Mouse (Mus musculus) midbrain, embryonic 16.5 days (tissue): ENCODE measurements around the gene Ubqln1. TPM values are rescaled to one million over a fixed set of nuclear protein-coding genes. Genes with fewer than 3 reads are reported as not detected.
"Not testable (repeated sequence)": the region's sequence is repeated elsewhere in the genome, so short reads cannot be mapped to it uniquely, and the experiment has no call there.

Source experiments
- ATAC-seq: fragments of 200-750 bp; cut with Nextera tagmentation; 2 replicates; pipeline ENCODE4 v1.8.0; 2017; ENCODE audit warnings: moderate TSS enrichment
- H3K27ac ChIP-seq: fragments of 300-500 bp; sonication (generic); 2 replicates; pipeline ENCODE4 v1.5.1; 2014; ENCODE audit warnings: mild to moderate bottlenecking, low read length, mixed read lengths
- H3K27me3 ChIP-seq: fragments of 300-500 bp; sonication (generic); 2 replicates; pipeline ENCODE4 v1.6.1; 2014; ENCODE audit warnings: low read depth, low read length, mixed read lengths; ENCODE audit not compliant: control insufficient read depth, insufficient read depth
- H3K36me3 ChIP-seq: fragments of 300-500 bp; sonication (generic); 2 replicates; pipeline ENCODE4 v1.6.1; 2014; ENCODE audit warnings: mild to moderate bottlenecking, low read length, moderate library complexity, mixed read lengths; ENCODE audit not compliant: control insufficient read depth, insufficient read depth
- H3K4me1 ChIP-seq: fragments of 300-500 bp; sonication (generic); 2 replicates; pipeline ENCODE4 v1.6.1; 2014; ENCODE audit warnings: mild to moderate bottlenecking, low read length, mixed read lengths; ENCODE audit not compliant: control insufficient read depth, insufficient read depth
- H3K4me2 ChIP-seq: fragments of 300-500 bp; sonication (generic); 2 replicates; pipeline ENCODE4 v1.6.1; 2014; ENCODE audit warnings: mild to moderate bottlenecking, low read length, mixed read lengths
- H3K4me3 ChIP-seq: fragments of 300-500 bp; sonication (generic); 2 replicates; pipeline ENCODE4 v1.5.1; 2014; ENCODE audit warnings: low read depth, mild to moderate bottlenecking, low read length, moderate library complexity, mixed read lengths
- H3K9ac ChIP-seq: fragments of 300-500 bp; sonication (generic); 2 replicates; pipeline ENCODE4 v1.6.1; 2014; ENCODE audit warnings: low read depth, low read length, mixed read lengths
- H3K9me3 ChIP-seq: fragments of 300-500 bp; sonication (generic); replicated peaks from 2 replicates; pipeline ENCODE4 v1.6.1; 2014; ENCODE audit warnings: mild to moderate bottlenecking, low read length, mixed read lengths; ENCODE audit not compliant: control insufficient read depth, poor library complexity, severe bottlenecking
- WGBS: fragments of 180-500 bp; shearing (Covaris S2); extraction: QIAGEN DNeasy Blood & Tissue Kit; methylation state at CpG from one replicate; pipeline ENCODE4 v1.1.7; 2014; 5-methylcytosine and 5-hydroxymethylcytosine counted together
- polyA plus RNA-seq: library from polyadenylated mRNA; unstranded; fragments of >200 nt; fragmentation: Nextera tagmentation; extraction: Ambion mirVana; gene quantifications from 2 replicates; pipeline ENCODE4 v1.2.1, GENCODE M21; 2015

The Ubqln1 gene
- polyA plus RNA-seq, 1 experiment from 2014 or later: 132 TPM

- Histone ChIP-seq H3K27ac (no peak overlapping the region), H3K4me2 (no peak overlapping the region), H3K36me3 (peaks cover 9% of the 10 kb centered on the region), H3K4me3 (no peak overlapping the region), H3K4me1 (peaks cover 13% of the 10 kb centered on the region), H3K9ac (no peak overlapping the region), H3K27me3 (no peaks in the 10 kb centered on the region), H3K9me3 (no peaks in the 10 kb centered on the region)
- ATAC-seq: no peak
- 91% methylated on average over 2 of the region's 2 CpGs for WGBS
Observed at GRCm38 (mm10) chr13:58156031-58156430, 59.4 kb downstream of the Ubqln1 start.

GRCm38 (mm10) chr13:58150442-58150841 lies 65.0 kb downstream of the Ubqln1 start:
- no peak for ATAC-seq
- H3K4me2 ChIP-seq: no peak overlapping the region
- 82% methylated on average over 11 of the region's 11 CpGs for WGBS

GRCm38 (mm10) chr13:58149629-58150028 lies 65.8 kb downstream of the Ubqln1 start:
- Histone ChIP-seq H3K27me3 (no peaks in the 10 kb centered on the region), H3K27ac (no peak overlapping the region), H3K4me2 (no peak overlapping the region), H3K4me3 (no peak overlapping the region), H3K9ac (no peak overlapping the region), H3K4me1 (peaks cover 2% of the 10 kb centered on the region; the same call in 1 of the 2 replicates), H3K36me3 (no peaks in the 10 kb centered on the region), H3K9me3 (no peaks in the 10 kb centered on the region)
- no peak for ATAC-seq
- WGBS: 90% methylated on average over 3 of the region's 3 CpGs

More at GRCm38 (mm10) chr13:58150442-58150841, 65.0 kb downstream of the Ubqln1 start:
- Histone ChIP-seq H3K27me3 (no peaks in the 10 kb centered on the region), H3K4me3 (no peak overlapping the region), H3K36me3 (no peaks in the 10 kb centered on the region), H3K9ac (no peak overlapping the region), H3K27ac (no peak overlapping the region), H3K4me1 (peaks cover 2% of the 10 kb centered on the region; the same call in 1 of the 2 replicates), H3K9me3 (no peaks in the 10 kb centered on the region)

GRCm38 (mm10) chr13:58149033-58149558 lies 66.4 kb downstream of the Ubqln1 start:
- WGBS: 40% methylated on average over 5 of the region's 5 CpGs
- Histone ChIP-seq H3K4me2 (peak overlapping the region; percentile 73), H3K4me1 (peaks cover 2% of the 10 kb centered on the region; the same call in 1 of the 2 replicates), H3K36me3 (no peaks in the 10 kb centered on the region), H3K9me3 (no peaks in the 10 kb centered on the region), H3K9ac (no peak overlapping the region), H3K27ac (no peak overlapping the region), H3K4me3 (peak overlapping the region; percentile 33), H3K27me3 (no peaks in the 10 kb centered on the region)
- peak; percentile 72; the same call in 1 of the 2 replicates for ATAC-seq

GRCm38 (mm10) chr13:58148256-58148831 lies 67.1 kb downstream of the Ubqln1 start:
- Histone ChIP-seq H3K4me3 (peak overlapping the region; percentile 33), H3K9ac (peak overlapping the region; percentile 47; the same call in 1 of the 2 replicates), H3K4me1 (peaks cover 2% of the 10 kb centered on the region; the same call in 1 of the 2 replicates), H3K4me2 (peak overlapping the region; percentile 73), H3K27me3 (no peaks in the 10 kb centered on the region), H3K27ac (no peak overlapping the region), H3K36me3 (no peaks in the 10 kb centered on the region), H3K9me3 (no peaks in the 10 kb centered on the region)
- ATAC-seq: peak; percentile 91
- WGBS: under 1% methylated on average over 17 of the region's 17 CpGs

GRCm38 (mm10) chr13:58147760-58148159 lies 67.7 kb downstream of the Ubqln1 start:
- H3K4me3 ChIP-seq: no peak overlapping the region
- H3K27me3 ChIP-seq: no peaks in the 10 kb centered on the region
- peaks cover 2% of the 10 kb centered on the region; the same call in 1 of the 2 replicates for H3K4me1 ChIP-seq
- H3K27ac ChIP-seq: no peak overlapping the region
- no peak for ATAC-seq
- H3K9me3 ChIP-seq: no peaks in the 10 kb centered on the region
- H3K9ac ChIP-seq: no peak overlapping the region
- H3K36me3 ChIP-seq: no peaks in the 10 kb centered on the region
- 88% methylated on average over 1 of the region's 1 CpGs for WGBS
- no peak overlapping the region for H3K4me2 ChIP-seq

DNA sequence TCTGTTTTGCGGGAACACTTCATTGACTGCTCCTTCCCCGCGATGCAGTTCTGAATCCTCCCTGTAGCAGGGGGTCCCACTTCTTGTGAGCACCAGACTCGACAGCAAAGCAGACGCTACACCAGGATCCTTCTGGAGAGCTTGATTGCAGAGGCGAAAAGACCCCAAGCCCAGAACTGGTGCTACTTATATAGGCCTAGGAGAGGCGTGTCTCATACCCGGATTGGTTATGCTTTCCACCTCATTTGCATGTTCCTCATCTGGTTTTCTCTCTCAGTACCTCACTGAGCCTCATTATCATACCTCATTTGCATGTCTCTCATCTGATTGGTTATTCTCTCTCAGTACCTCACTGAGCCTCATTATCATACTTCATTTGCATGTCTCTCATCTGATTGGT lies 68.8 kb downstream of the Ubqln1 start:
- H3K4me3 ChIP-seq, H3K9ac ChIP-seq, H3K9me3 ChIP-seq, H3K36me3 ChIP-seq, ATAC-seq, H3K4me2 ChIP-seq, H3K27me3 ChIP-seq, H3K27ac ChIP-seq, H3K4me1 ChIP-seq: not testable (repeated sequence)
- WGBS: 93% methylated on average over 8 of the region's 8 CpGs

DNA sequence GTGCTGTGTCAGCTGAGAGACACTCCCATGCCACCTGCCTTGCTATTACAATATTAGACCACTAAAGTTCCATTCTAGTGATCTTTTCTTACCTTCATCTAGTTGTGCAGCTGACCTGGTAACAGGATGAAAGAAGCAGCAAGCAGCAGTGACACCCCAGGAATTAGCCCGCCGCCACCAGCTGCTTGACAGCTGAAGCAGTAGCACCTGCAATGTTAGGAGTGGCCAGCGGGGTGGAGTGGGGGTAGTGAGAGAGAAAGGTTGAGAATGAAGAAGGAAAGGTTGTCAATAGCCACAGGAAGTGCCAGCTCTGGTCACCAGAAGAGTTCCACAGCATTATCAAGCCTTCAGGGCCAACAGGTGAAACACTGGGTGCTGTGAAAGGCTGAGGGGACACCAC lies 83.8 kb downstream of the Ubqln1 start:
- no peak overlapping the region for H3K4me3 ChIP-seq
- peaks cover 5% of the 10 kb centered on the region for H3K4me1 ChIP-seq
- no peaks in the 10 kb centered on the region for H3K9me3 ChIP-seq
- H3K9ac ChIP-seq: no peak overlapping the region
- H3K27me3 ChIP-seq: no peaks in the 10 kb centered on the region
- H3K36me3 ChIP-seq: 0 out of 2 replicates have a peak, but pooled peaks cover 2% of the 10 kb centered on the region
- H3K4me2 ChIP-seq: no peak overlapping the region
- 45% methylated on average over 3 of the region's 3 CpGs for WGBS
- ATAC-seq: no peak
- H3K27ac ChIP-seq: no peak overlapping the region

DNA sequence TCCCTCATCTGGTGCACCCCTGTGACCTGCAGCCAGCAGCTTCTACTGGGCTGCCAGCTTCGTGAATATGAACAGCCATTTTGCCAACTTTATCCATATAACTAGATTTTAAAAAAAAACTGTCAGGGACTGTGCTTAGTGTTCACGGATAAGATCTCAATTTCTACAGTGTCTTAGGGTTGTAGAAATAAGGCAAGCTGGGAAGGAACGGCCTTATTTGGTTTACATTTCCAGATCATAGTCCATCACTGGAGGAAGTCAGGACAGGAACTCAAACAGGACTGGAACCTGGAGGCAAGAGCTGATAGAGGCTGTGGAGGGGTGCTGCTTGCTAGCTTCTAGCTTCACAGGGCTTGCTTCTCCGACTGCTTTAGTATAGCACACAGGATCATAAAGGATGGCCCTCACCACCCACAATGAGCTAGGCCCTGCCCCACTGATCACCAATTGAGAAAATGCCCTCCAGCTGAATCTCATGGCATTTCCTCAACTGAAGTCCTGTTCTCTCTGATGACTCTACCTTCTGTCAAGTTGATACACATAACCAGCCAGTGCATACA lies 85.7 kb downstream of the Ubqln1 start:
- WGBS: 28% methylated on average over 4 of the region's 4 CpGs
- Histone ChIP-seq H3K4me2 (peak overlapping the region; percentile 73), H3K4me3 (peak overlapping the region; percentile 95), H3K9ac (peak overlapping the region; percentile 98), H3K27me3 (no peaks in the 10 kb centered on the region), H3K4me1 (peaks cover 19% of the 10 kb centered on the region), H3K36me3 (0 out of 2 replicates have a peak, but pooled peaks cover 2% of the 10 kb centered on the region), H3K9me3 (no peaks in the 10 kb centered on the region), H3K27ac (peak overlapping the region; percentile 100)
- ATAC-seq: peak; percentile 2; the same call in 1 of the 2 replicates
